ENCODE assay signal across 19 mouse cellular contexts in the genomic region with DNA sequence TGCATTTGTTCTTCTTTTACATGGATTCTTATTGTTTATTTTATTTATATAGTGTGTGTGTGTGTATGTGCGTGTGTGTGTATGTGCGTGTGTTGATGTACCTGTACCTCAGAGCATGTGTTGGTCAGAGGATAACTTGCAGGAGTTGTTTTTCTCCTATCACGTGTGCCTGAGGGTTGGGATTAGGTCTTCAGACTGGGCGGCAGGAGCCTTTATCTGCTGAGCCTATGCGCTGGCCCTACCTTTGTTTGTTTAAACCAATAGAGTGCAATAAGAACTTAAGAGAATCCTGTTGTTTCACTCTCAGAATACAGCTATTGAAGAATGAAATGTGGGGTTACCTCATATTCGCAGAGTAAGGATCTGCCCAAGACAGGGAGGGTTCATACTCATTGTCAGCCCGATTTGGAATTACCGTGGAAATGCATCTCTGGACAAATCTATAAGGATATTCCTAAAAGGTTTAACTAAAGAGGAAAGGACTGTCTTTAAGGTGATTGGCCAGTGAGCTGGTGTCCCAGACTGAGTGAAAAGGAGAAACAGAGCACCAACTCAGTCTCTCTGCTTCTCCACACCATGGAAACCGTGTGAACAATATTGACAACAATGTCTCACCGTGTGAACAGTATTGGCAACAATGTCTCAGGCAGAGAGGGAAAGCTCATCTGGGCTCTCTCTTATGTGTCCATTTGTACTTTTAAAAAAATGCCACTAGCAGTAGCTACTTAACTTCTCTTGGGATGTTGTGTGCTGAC. TPM values are rescaled to one million over a fixed set of nuclear protein-coding genes. Genes with fewer than 3 reads are reported as not detected.
"Had no signal": no experiment of that assay in that cellular context is flagged by ENCODE, and none has a peak within 500 bp of the region (broad histone marks: within the 10 kb centered on the region; RNA-seq: fewer than 3 reads in every experiment).

No protein-coding gene starts in this region.

- H3K27me3 ChIP-seq: kidney, embryonic 15.5 days; liver, embryonic 15.5 days; midbrain, embryonic 12.5 days; stomach, embryonic 15.5 days had no signal

- H3K4me1 ChIP-seq: kidney, embryonic 15.5 days; limb, embryonic 10.5 days; liver, embryonic 15.5 days; midbrain, embryonic 12.5 days; stomach, embryonic 15.5 days had no signal

- DNase-seq: kidney, adult 2 months; kidney, postnatal 14 days; lung, embryonic 14.5 days; lung, postnatal 14 days; right cerebral cortex, adult 18-20 months; spleen, adult 18-20 months; thymus, adult 2 months; thymus, postnatal 4 days had no signal

- H3K36me3 ChIP-seq: kidney, embryonic 15.5 days; limb, embryonic 10.5 days; liver, embryonic 15.5 days; midbrain, embryonic 12.5 days; stomach, embryonic 15.5 days had no signal

- H3K4me3 ChIP-seq: kidney, embryonic 15.5 days; left cerebral cortex, adult 2 months; limb, embryonic 10.5 days; liver, embryonic 15.5 days; midbrain, embryonic 12.5 days; stomach, embryonic 15.5 days had no signal

- ATAC-seq: midbrain, embryonic 16.5 days had no signal

- H3K9ac ChIP-seq: kidney, embryonic 15.5 days; liver, embryonic 15.5 days; lung, embryonic 14.5 days; midbrain, embryonic 12.5 days; stomach, embryonic 15.5 days had no signal

- H3K9me3 ChIP-seq: kidney, embryonic 15.5 days; limb, embryonic 10.5 days; liver, embryonic 15.5 days; midbrain, embryonic 12.5 days; stomach, embryonic 15.5 days had no signal

- H3K27ac ChIP-seq: kidney, embryonic 15.5 days; left cerebral cortex, adult 2 months; limb, embryonic 10.5 days; liver, embryonic 15.5 days; macrophage; midbrain, embryonic 12.5 days; stomach, embryonic 15.5 days had no signal

- H3K4me2 ChIP-seq: kidney, embryonic 15.5 days; liver, embryonic 11.5 days; liver, embryonic 15.5 days; lung, embryonic 14.5 days; midbrain, embryonic 12.5 days; stomach, embryonic 15.5 days had no signal

RNA-seq across cellular contexts. Expression of gene Nmu, which starts 25.6 kb away (rescaled TPM):
- polyA plus RNA-seq: kidney, adult 2 months; kidney, embryonic 15.5 days; liver, embryonic 11.5 days; liver, embryonic 15.5 days; macrophage; midbrain, embryonic 12.5 days; midbrain, embryonic 16.5 days; thymus, adult 2 months had no signal

RNA-seq across cellular contexts. Expression of gene Pdcl2, which starts 58.3 kb away (rescaled TPM):
- polyA plus RNA-seq: kidney, embryonic 15.5 days; limb, embryonic 10.5 days; limb, embryonic 14.5 days; liver, embryonic 11.5 days; liver, embryonic 15.5 days; lung, embryonic 14.5 days; macrophage; midbrain, embryonic 12.5 days; midbrain, embryonic 16.5 days; neural tube, embryonic 14.5 days; stomach, embryonic 15.5 days; thymus, adult 2 months had no signal
